Mouse (Mus musculus) limb, embryonic 15.5 days (tissue): ENCODE data around the gene Bag6. TPM values are rescaled to one million over a fixed set of nuclear protein-coding genes. Genes with fewer than 3 reads are reported as not detected.
"Not testable (repeated sequence)": the region's sequence is repeated elsewhere in the genome, so short reads cannot be mapped to it uniquely, and the experiment has no call there.

Experiments used
- ATAC-seq: fragments of 200-750 bp; cut with Nextera tagmentation; 2 replicates; pipeline ENCODE4 v1.8.0; 2017; ENCODE audit warnings: low read depth, moderate TSS enrichment; ENCODE audit not compliant: insufficient number of reproducible peaks, low FRiP score, low TSS enrichment
- H3K27ac ChIP-seq: fragments of 300-500 bp; sonication (generic); 2 replicates; pipeline ENCODE4 v1.5.1; 2015; ENCODE audit warnings: moderate library complexity, mild to moderate bottlenecking, inconsistent platforms
- H3K27me3 ChIP-seq: fragments of 300-500 bp; sonication (generic); 2 replicates; pipeline ENCODE4 v1.6.1; 2015; ENCODE audit warnings: inconsistent platforms
- H3K36me3 ChIP-seq: fragments of 300-500 bp; sonication (generic); 2 replicates; pipeline ENCODE4 v1.6.1; 2015; ENCODE audit warnings: inconsistent platforms
- H3K4me1 ChIP-seq: fragments of 300-500 bp; sonication (generic); 2 replicates; pipeline ENCODE4 v1.6.1; 2015; ENCODE audit warnings: inconsistent platforms
- H3K4me2 ChIP-seq: fragments of 300-500 bp; sonication (generic); 2 replicates; pipeline ENCODE4 v1.6.1; 2015; ENCODE audit warnings: mild to moderate bottlenecking, inconsistent platforms
- H3K4me3 ChIP-seq: fragments of 300-500 bp; sonication (generic); 2 replicates; pipeline ENCODE4 v1.5.1; 2015; ENCODE audit warnings: mild to moderate bottlenecking, inconsistent platforms
- H3K9ac ChIP-seq: fragments of 300-500 bp; sonication (generic); 2 replicates; pipeline ENCODE4 v1.6.1; 2015; ENCODE audit warnings: inconsistent platforms
- H3K9me3 ChIP-seq: fragments of 300-500 bp; sonication (generic); 2 replicates; pipeline ENCODE4 v1.6.1; 2016; ENCODE audit warnings: inconsistent platforms
- WGBS: fragments of 180-500 bp; shearing (Covaris S2); methylation state at CpG from one replicate; pipeline ENCODE4 v1.1.7; 2015; 5-methylcytosine and 5-hydroxymethylcytosine counted together
- polyA plus RNA-seq: library from polyadenylated mRNA; unstranded; fragments of >200 nt; fragmentation: Nextera tagmentation; extraction: Ambion mirVana; gene quantifications from 2 replicates; pipeline ENCODE4 v1.2.1, GENCODE M21; 2015

The Bag6 gene
- polyA plus RNA-seq, 1 experiment from 2014 or later = 51.8 TPM

- H3K9me3 ChIP-seq = no peaks in the 10 kb centered on the region
- H3K4me1 ChIP-seq = peaks cover 29% of the 10 kb centered on the region
- H3K36me3 ChIP-seq = peaks cover 49% of the 10 kb centered on the region
- peak overlapping the region; percentile 87 for H3K4me2 ChIP-seq
- peak overlapping the region; percentile 94 for H3K9ac ChIP-seq
- ATAC-seq = no peak
- H3K27ac ChIP-seq = peak overlapping the region; percentile 81
- under 1% methylated on average over 33 of the region's 33 CpGs for WGBS
- peak overlapping the region; percentile 87 for H3K4me3 ChIP-seq
- H3K27me3 ChIP-seq = no peaks in the 10 kb centered on the region
Observed at GRCm38 (mm10) chr17:35120745-35121142, 14.2 kb upstream of the Bag6 start.

GRCm38 (mm10) chr17:35121143-35121799 lies 13.7 kb upstream of the Bag6 start, which contains the start of gene Gpank1:
Gene Gpank1, plus strand, starts transcription at chr17:35121455.
- peak; percentile 96 for ATAC-seq
- under 1% methylated on average over 50 of the region's 50 CpGs for WGBS
- no peaks in the 10 kb centered on the region for H3K9me3 ChIP-seq

GRCm38 (mm10) chr17:35121871-35122303 lies 13.1 kb upstream of the Bag6 start, which contains the start of gene Csnk2b:
Gene Csnk2b, minus strand, starts transcription at chr17:35122053.
- Histone ChIP-seq H3K4me1 (peaks cover 34% of the 10 kb centered on the region), H3K27ac (peak within 1 kb of the TSS; percentile 93), H3K4me2 (peak within 1 kb of the TSS; percentile 90), H3K4me3 (peak within 1 kb of the TSS; percentile 87), H3K27me3 (no peaks in the 10 kb centered on the region), H3K9me3 (no peaks in the 10 kb centered on the region), H3K36me3 (peaks cover 39% of the 10 kb centered on the region), H3K9ac (peak within 1 kb of the TSS; percentile 94)
- WGBS = under 1% methylated on average over 19 of the region's 19 CpGs
- no peak for ATAC-seq

More at GRCm38 (mm10) chr17:35121143-35121799, 13.7 kb upstream of the Bag6 start, which contains the start of gene Gpank1:
- Histone ChIP-seq H3K4me1 (peaks cover 30% of the 10 kb centered on the region), H3K27ac (peak within 1 kb of the TSS; percentile 93), H3K4me2 (peak within 1 kb of the TSS; percentile 90), H3K27me3 (no peaks in the 10 kb centered on the region), H3K4me3 (peak within 1 kb of the TSS; percentile 87), H3K9ac (peak within 1 kb of the TSS; percentile 94), H3K36me3 (peaks cover 44% of the 10 kb centered on the region)

DNA sequence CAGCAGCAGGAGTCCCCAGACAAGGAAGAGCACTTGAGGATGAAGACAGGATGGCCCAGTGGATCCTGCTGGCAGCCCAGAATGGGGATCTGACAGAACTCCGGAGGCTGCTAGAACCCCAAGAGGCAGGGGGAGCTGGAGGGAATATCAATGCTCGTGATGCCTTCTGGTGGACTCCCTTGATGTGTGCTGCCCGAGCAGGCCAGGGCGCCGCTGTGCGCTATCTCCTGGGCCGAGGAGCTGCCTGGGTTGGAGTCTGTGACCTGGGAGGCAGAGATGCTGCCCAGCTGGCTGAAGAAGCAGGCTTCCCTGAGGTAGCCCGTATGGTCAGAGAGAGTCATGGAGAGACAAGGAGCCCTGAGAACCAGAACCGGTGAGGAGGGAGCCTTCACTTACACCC lies 11.7 kb upstream of the Bag6 start:
- peaks cover 45% of the 10 kb centered on the region for H3K4me1 ChIP-seq
- not testable (repeated sequence) for H3K4me2 ChIP-seq, ATAC-seq, H3K9ac ChIP-seq, H3K27me3 ChIP-seq, H3K9me3 ChIP-seq, H3K4me3 ChIP-seq, H3K27ac ChIP-seq
- H3K36me3 ChIP-seq = peaks cover 29% of the 10 kb centered on the region
- 91% methylated on average over 9 of the region's 9 CpGs for WGBS

- not testable (repeated sequence) for H3K4me2 ChIP-seq, H3K9ac ChIP-seq, H3K27ac ChIP-seq, H3K4me3 ChIP-seq, ATAC-seq, H3K9me3 ChIP-seq, H3K27me3 ChIP-seq
- Histone ChIP-seq H3K36me3 (peaks cover 26% of the 10 kb centered on the region), H3K4me1 (peaks cover 52% of the 10 kb centered on the region)
- WGBS = 94% methylated on average over 12 of the region's 12 CpGs
Observed at GRCm38 (mm10) chr17:35124261-35124896, 10.6 kb upstream of the Bag6 start.

DNA sequence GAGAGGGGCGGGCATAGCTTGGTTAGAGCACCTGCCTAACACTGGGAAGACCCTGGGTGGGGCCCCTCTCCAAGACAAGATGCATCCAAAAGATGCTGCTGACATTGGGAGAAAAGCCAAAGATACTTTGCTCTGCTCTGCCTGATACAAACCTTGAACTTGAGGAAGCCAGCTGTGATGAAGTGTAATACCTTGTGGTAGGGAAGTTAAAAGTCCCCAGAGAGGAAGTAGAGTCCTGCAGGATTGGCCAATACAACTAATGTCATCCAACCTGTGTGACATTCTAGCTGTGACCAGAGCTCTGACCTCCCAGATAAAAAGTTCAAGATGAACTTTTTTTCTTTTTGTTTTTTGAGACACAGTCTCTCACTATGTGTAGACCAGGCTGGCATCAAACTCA lies 9.9 kb upstream of the Bag6 start:
- Histone ChIP-seq H3K9ac (no peak overlapping the region), H3K4me2 (peak overlapping the region; percentile 65), H3K27me3 (no peaks in the 10 kb centered on the region), H3K36me3 (peaks cover 27% of the 10 kb centered on the region), H3K4me3 (no peak overlapping the region), H3K4me1 (peaks cover 47% of the 10 kb centered on the region), H3K27ac (peak overlapping the region; percentile 90; the same call in 1 of the 2 replicates), H3K9me3 (no peaks in the 10 kb centered on the region)
- no peak for ATAC-seq
- WGBS = 93% methylated on average over 1 of the region's 1 CpGs

DNA sequence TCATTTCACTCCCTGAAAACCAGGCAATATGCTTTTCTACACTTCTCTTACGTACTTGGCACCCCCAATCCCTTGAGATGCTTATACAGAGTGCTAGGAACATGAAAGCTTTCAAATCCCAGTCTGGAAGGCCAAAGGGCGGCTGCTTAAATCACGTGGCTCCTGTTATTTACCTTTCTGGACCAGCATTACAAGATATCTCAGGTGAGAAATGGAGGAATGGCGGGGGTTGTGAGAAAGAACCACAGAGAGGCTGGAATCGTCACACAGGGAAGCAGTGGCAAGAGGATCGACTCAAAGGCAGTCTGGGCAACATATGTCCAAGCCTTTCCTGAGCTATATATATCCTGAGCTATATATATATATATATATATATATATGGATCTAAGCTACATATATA lies 9.4 kb upstream of the Bag6 start:
- Histone ChIP-seq H3K27ac (peak overlapping the region; percentile 90), H3K4me2 (peak overlapping the region; percentile 65), H3K36me3 (peaks cover 32% of the 10 kb centered on the region), H3K4me3 (peak overlapping the region; percentile 67), H3K4me1 (peaks cover 42% of the 10 kb centered on the region), H3K9me3 (no peaks in the 10 kb centered on the region), H3K9ac (0 out of 2 replicates have a peak overlapping the region, but pooled peaks have one; percentile 76), H3K27me3 (no peaks in the 10 kb centered on the region)
- 26% methylated on average over 6 of the region's 6 CpGs for WGBS
- no peak for ATAC-seq

- Histone ChIP-seq H3K4me3 (peak within 1 kb of the TSS; percentile 67), H3K27me3 (no peaks in the 10 kb centered on the region), H3K36me3 (peaks cover 32% of the 10 kb centered on the region), H3K4me1 (peaks cover 41% of the 10 kb centered on the region), H3K27ac (peak within 1 kb of the TSS; percentile 90), H3K4me2 (peak within 1 kb of the TSS; percentile 65), H3K9me3 (no peaks in the 10 kb centered on the region), H3K9ac (peak within 1 kb of the TSS; percentile 76)
- under 1% methylated on average over 36 of the region's 36 CpGs for WGBS
- peak; percentile 71 for ATAC-seq
Observed at GRCm38 (mm10) chr17:35126206-35126611, 8.8 kb upstream of the Bag6 start, which contains the start of gene D17H6S53E. Gene D17H6S53E, plus strand, starts transcription at chr17:35126373.

- Histone ChIP-seq H3K4me3 (peak overlapping the region; percentile 67), H3K4me2 (peak overlapping the region; percentile 65), H3K9ac (peak overlapping the region; percentile 76; the same call in 1 of the 2 replicates), H3K27ac (peak overlapping the region; percentile 90; the same call in 1 of the 2 replicates), H3K27me3 (no peaks in the 10 kb centered on the region), H3K9me3 (no peaks in the 10 kb centered on the region), H3K36me3 (peaks cover 32% of the 10 kb centered on the region), H3K4me1 (peaks cover 37% of the 10 kb centered on the region)
- WGBS = 70% methylated on average over 13 of the region's 13 CpGs
- no peak for ATAC-seq
Observed at GRCm38 (mm10) chr17:35127017-35127416, 8.0 kb upstream of the Bag6 start.

- Histone ChIP-seq H3K27ac (no peak overlapping the region), H3K9me3 (no peaks in the 10 kb centered on the region), H3K4me3 (no peak overlapping the region), H3K9ac (no peak overlapping the region), H3K4me2 (no peak overlapping the region), H3K4me1 (peaks cover 33% of the 10 kb centered on the region), H3K36me3 (peaks cover 26% of the 10 kb centered on the region), H3K27me3 (no peaks in the 10 kb centered on the region)
- no peak for ATAC-seq
- 68% methylated on average over 11 of the region's 11 CpGs for WGBS
Observed at GRCm38 (mm10) chr17:35128996-35129395, 6.0 kb upstream of the Bag6 start.

DNA sequence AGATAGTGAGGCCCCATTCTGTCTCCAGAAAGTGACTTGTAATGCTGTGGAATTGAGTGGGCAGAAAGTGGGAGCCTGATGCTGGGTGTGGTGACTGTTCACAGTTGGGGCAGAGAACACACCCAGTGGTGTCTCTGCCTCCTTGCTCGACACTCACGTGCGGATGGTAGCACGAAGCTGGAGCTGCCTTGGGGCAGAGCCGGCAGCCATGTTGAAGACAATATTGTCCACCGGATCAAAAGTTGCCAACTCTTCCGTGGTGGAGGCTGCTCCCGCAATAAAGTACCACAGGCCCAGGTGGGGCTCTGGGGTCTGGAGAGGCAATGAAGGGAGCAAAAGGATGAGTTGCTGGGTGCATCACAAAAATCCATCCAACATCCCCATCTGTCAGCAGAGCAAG lies 3.9 kb upstream of the Bag6 start:
- Histone ChIP-seq H3K4me3 (no peak overlapping the region), H3K27ac (no peak overlapping the region), H3K27me3 (no peaks in the 10 kb centered on the region), H3K4me1 (peaks cover 22% of the 10 kb centered on the region), H3K4me2 (no peak overlapping the region), H3K9me3 (no peaks in the 10 kb centered on the region), H3K36me3 (peaks cover 19% of the 10 kb centered on the region), H3K9ac (no peak overlapping the region)
- WGBS = 85% methylated on average over 8 of the region's 8 CpGs
- no peak for ATAC-seq
